Mouse (Mus musculus) cortical plate, adult 2 months (tissue): ENCODE results near the gene Lim2.

Experiments used
- CTCF ChIP-seq: fragments of 200-500 bp; IDR thresholded peaks from 2 replicates; pipeline ENCODE4 v1.5.1; 2011; ENCODE audit warnings: mild to moderate bottlenecking, control low read depth, low read length; ENCODE audit not compliant: insufficient read depth; ENCODE audit errors: extremely low read depth
- POLR2A ChIP-seq: fragments of 200-500 bp; IDR thresholded peaks from 2 replicates; pipeline ENCODE4 v1.6.1; 2011; ENCODE audit warnings: mild to moderate bottlenecking, low read length, control low read depth; ENCODE audit not compliant: insufficient read depth; ENCODE audit errors: extremely low read depth

- TF ChIP-seq POLR2A (no peak), CTCF (no peak)
Observed at GRCm38 (mm10) chr7:43453599-43454355, 26.3 kb downstream of the Lim2 start.
